Mouse (Mus musculus) E14TG2a.4 (cell line): ENCODE data around the gene Gm10663.

Experiments used
- H3K27me3 ChIP-seq: 2 replicates; pipeline ENCODE4 v1.6.1; 2014; ENCODE audit warnings: low read length, control low read depth; ENCODE audit not compliant: insufficient read depth
- H3K36me3 ChIP-seq: 2 replicates; pipeline ENCODE4 v1.6.1; 2014; ENCODE audit warnings: low read length, control low read depth; ENCODE audit not compliant: insufficient read depth
- H3K4me1 ChIP-seq: replicated peaks from 2 replicates; pipeline ENCODE4 v1.6.1; 2014; ENCODE audit warnings: low read depth, low read length, control low read depth
- H3K4me3 ChIP-seq: replicated peaks from 2 replicates; pipeline ENCODE4 v1.5.1; 2014; ENCODE audit warnings: mild to moderate bottlenecking, low read length
- H3K9me3 ChIP-seq: 2 replicates; pipeline ENCODE4 v1.6.1; 2014; ENCODE audit warnings: low read length, control low read depth
- CTCF ChIP-seq: conservative IDR thresholded peaks from 2 replicates; pipeline ENCODE4 v1.5.1; 2014; ENCODE audit warnings: low read length
- NANOG ChIP-seq: IDR thresholded peaks from 2 replicates; pipeline ENCODE4 v1.6.1; 2014; ENCODE audit warnings: borderline replicate concordance, low read length, mixed read lengths
- POU5F1 ChIP-seq: IDR thresholded peaks from 2 replicates; pipeline ENCODE4 v1.6.1; 2014; ENCODE audit warnings: low read length, borderline replicate concordance

Gene Gm10663

GRCm38 (mm10) chr8:65067031-65067430, 7.8 kb upstream of the Gm10663 start:
- Histone ChIP-seq H3K27me3 (no peaks in the 10 kb centered on the region), H3K4me1 (peaks cover 51% of the 10 kb centered on the region), H3K4me3 (no peak overlapping the region), H3K9me3 (peaks cover 26% of the 10 kb centered on the region), H3K36me3 (no peaks in the 10 kb centered on the region)
- TF ChIP-seq NANOG (no peak), POU5F1 (no peak), CTCF (no peak)

- Histone ChIP-seq H3K9me3 (peaks cover 26% of the 10 kb centered on the region), H3K27me3 (no peaks in the 10 kb centered on the region), H3K4me3 (no peak overlapping the region), H3K4me1 (peaks cover 43% of the 10 kb centered on the region), H3K36me3 (no peaks in the 10 kb centered on the region)
- no peak; the same call in 1 of the 2 replicates for TF ChIP-seq NANOG
- TF ChIP-seq POU5F1 = no peak
- TF ChIP-seq CTCF = no peak
These were observed 7.0 kb upstream of the Gm10663 start for GRCm38 (mm10) chr8:65067694-65068472.

GRCm38 (mm10) chr8:65068473-65068819, 6.4 kb upstream of the Gm10663 start:
- Histone ChIP-seq H3K4me1 (peaks cover 38% of the 10 kb centered on the region), H3K27me3 (no peaks in the 10 kb centered on the region), H3K9me3 (peaks cover 26% of the 10 kb centered on the region), H3K36me3 (no peaks in the 10 kb centered on the region), H3K4me3 (no peak overlapping the region)
- TF ChIP-seq NANOG = no peak
- TF ChIP-seq CTCF = no peak

GRCm38 (mm10) chr8:65070996-65071395, 3.8 kb upstream of the Gm10663 start:
- Histone ChIP-seq H3K36me3 (no peaks in the 10 kb centered on the region), H3K4me1 (peaks cover 14% of the 10 kb centered on the region), H3K4me3 (no peak overlapping the region), H3K27me3 (no peaks in the 10 kb centered on the region), H3K9me3 (peaks cover 25% of the 10 kb centered on the region)
- TF ChIP-seq NANOG = no peak
- TF ChIP-seq CTCF = no peak
- no peak for TF ChIP-seq POU5F1

GRCm38 (mm10) chr8:65080731-65081130, 5.9 kb downstream of the Gm10663 start:
- no peaks in the 10 kb centered on the region for H3K9me3 ChIP-seq
- H3K4me1 ChIP-seq = no peaks in the 10 kb centered on the region
- H3K27me3 ChIP-seq = no peaks in the 10 kb centered on the region
- H3K36me3 ChIP-seq = no peaks in the 10 kb centered on the region
- no peak overlapping the region for H3K4me3 ChIP-seq
- TF ChIP-seq CTCF = no peak
- no peak for TF ChIP-seq POU5F1
- TF ChIP-seq NANOG = no peak

- Histone ChIP-seq H3K4me3 (no peak overlapping the region), H3K36me3 (no peaks in the 10 kb centered on the region), H3K27me3 (no peaks in the 10 kb centered on the region), H3K4me1 (peaks cover 17% of the 10 kb centered on the region), H3K9me3 (no peaks in the 10 kb centered on the region)
- TF ChIP-seq NANOG (no peak), CTCF (peak; percentile 88), POU5F1 (no peak)
These were observed 10.8 kb downstream of the Gm10663 start for GRCm38 (mm10) chr8:65085680-65086079.

GRCm38 (mm10) chr8:65087711-65088110, 12.9 kb downstream of the Gm10663 start:
- Histone ChIP-seq H3K27me3 (no peaks in the 10 kb centered on the region), H3K9me3 (no peaks in the 10 kb centered on the region), H3K4me3 (no peak overlapping the region), H3K36me3 (no peaks in the 10 kb centered on the region), H3K4me1 (peaks cover 17% of the 10 kb centered on the region)
- TF ChIP-seq NANOG (no peak), POU5F1 (no peak), CTCF (no peak)

- TF ChIP-seq CTCF (no peak), POU5F1 (no peak), NANOG (no peak)
- peaks cover 17% of the 10 kb centered on the region for H3K4me1 ChIP-seq
- no peaks in the 10 kb centered on the region for H3K27me3 ChIP-seq
These were observed 13.3 kb downstream of the Gm10663 start for GRCm38 (mm10) chr8:65088120-65088519.

GRCm38 (mm10) chr8:65089781-65090180, 14.9 kb downstream of the Gm10663 start:
- Histone ChIP-seq H3K4me3 (no peak overlapping the region), H3K4me1 (peaks cover 24% of the 10 kb centered on the region), H3K36me3 (no peaks in the 10 kb centered on the region), H3K9me3 (no peaks in the 10 kb centered on the region), H3K27me3 (no peaks in the 10 kb centered on the region)
- TF ChIP-seq NANOG = no peak

More at GRCm38 (mm10) chr8:65088120-65088519, 13.3 kb downstream of the Gm10663 start:
- Histone ChIP-seq H3K9me3 (no peaks in the 10 kb centered on the region), H3K4me3 (no peak overlapping the region), H3K36me3 (no peaks in the 10 kb centered on the region)
